Mouse (Mus musculus): ENCODE measurements at regions not wholly inside any gene's neighbourhood (a gene's known extent, or its start where the extent isn't known, plus 50 kb on each side); places are given as distances from the start of the nearest gene placed in this dataset.

GRCm38 (mm10) chr7:72753053-72753559 lies 446.7 kb upstream of the Mctp2 start:
- TF ChIP-seq CTCF (IDR thresholded peaks at IDR 0.05; ENCODE audit: low read depth, low read length): no peak
- TF ChIP-seq POLR2A (IDR thresholded peaks at IDR 0.05; ENCODE audit: borderline replicate concordance, low read depth, low read length): no peak
